Mouse (Mus musculus): ENCODE measurements around the gene Cela1. TPM values are rescaled to one million over a fixed set of nuclear protein-coding genes. Genes with fewer than 3 reads are reported as not detected.

The Cela1 gene
- polyA plus RNA-seq, 1 experiment from 2014 or later, result 1.7 TPM

GRCm38 (mm10) chr15:100639972-100640750 is 47.6 kb downstream of the Cela1 start:
- Histone ChIP-seq H3K4me1 (peaks cover 26% of the 10 kb centered on the region), H3K27ac (replicated peaks) (no peak overlapping the region), H3K9me3 (replicated peaks) (no peaks in the 10 kb centered on the region), H3K4me3 (no peak overlapping the region), H3K36me3 (no peaks in the 10 kb centered on the region), H3K27me3 (ENCODE audit: low read depth, poor library complexity, severe bottlenecking) (peaks cover 41% of the 10 kb centered on the region)
- WGBS, result 82% methylated on average over 16 of the region's 16 CpGs
- DNase-seq (ENCODE audit: low spot score), result no peak

GRCm38 (mm10) chr15:100637661-100638060 is 50.1 kb downstream of the Cela1 start:
- Histone ChIP-seq H3K4me1 (peaks cover 21% of the 10 kb centered on the region), H3K4me3 (no peak overlapping the region), H3K27ac (replicated peaks) (no peak overlapping the region), H3K27me3 (ENCODE audit: low read depth, poor library complexity, severe bottlenecking) (peaks cover 65% of the 10 kb centered on the region), H3K9me3 (replicated peaks) (no peaks in the 10 kb centered on the region), H3K36me3 (no peaks in the 10 kb centered on the region)
- DNase-seq (ENCODE audit: low spot score), result no peak
- 16% methylated on average over 6 of the region's 6 CpGs for WGBS

DNA sequence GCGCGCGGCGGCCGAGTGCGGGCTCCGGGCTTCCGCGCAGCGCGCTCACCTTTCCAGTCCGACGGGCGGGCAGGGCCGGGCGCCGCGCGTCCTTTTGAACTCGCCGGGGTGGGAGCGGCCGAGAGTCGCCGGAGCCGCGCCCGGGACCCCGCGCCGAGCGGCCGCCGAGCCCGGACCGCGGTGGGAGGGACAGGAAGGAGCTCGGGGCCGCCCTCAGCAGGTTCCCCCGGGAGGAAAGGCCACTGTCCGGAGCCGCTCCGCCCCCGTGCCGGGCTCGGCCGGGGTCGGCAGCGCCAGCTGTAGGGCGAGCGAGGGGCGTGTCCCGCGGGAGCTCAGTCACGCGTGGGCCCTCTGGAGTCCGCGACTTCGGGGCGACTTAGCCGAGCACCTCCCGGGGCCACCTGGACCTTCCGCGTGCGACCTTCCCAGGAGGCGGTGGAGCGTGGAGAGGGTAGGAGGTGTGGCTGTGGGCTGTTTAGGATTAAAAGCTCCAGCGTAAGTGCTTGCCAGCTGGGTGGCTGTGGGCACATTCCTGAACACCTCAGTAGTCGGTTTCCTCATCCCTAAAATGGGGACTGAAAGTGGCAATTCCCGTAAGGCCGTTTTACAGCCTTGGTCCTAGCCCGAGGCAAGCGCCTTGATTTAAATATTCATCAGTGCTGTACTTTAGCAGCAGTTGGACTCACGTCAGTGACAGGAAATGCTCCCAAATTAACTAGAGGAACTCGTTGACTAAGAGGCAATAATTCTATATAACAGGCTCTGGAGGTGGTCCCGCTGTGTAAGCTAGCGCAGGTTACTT is 50.8 kb downstream of the Cela1 start, which contains the start of gene Smagp:
Gene Smagp, minus strand, starts transcription at position 241 of the 802 bp plus-strand sequence.
- DNase-seq (ENCODE audit: low spot score), result peak; percentile 37
- under 1% methylated on average over 77 of the region's 77 CpGs for WGBS
- H3K27ac ChIP-seq (replicated peaks), result peak within 1 kb of the TSS; percentile 38; the same call in 1 of the 2 replicates

DNA sequence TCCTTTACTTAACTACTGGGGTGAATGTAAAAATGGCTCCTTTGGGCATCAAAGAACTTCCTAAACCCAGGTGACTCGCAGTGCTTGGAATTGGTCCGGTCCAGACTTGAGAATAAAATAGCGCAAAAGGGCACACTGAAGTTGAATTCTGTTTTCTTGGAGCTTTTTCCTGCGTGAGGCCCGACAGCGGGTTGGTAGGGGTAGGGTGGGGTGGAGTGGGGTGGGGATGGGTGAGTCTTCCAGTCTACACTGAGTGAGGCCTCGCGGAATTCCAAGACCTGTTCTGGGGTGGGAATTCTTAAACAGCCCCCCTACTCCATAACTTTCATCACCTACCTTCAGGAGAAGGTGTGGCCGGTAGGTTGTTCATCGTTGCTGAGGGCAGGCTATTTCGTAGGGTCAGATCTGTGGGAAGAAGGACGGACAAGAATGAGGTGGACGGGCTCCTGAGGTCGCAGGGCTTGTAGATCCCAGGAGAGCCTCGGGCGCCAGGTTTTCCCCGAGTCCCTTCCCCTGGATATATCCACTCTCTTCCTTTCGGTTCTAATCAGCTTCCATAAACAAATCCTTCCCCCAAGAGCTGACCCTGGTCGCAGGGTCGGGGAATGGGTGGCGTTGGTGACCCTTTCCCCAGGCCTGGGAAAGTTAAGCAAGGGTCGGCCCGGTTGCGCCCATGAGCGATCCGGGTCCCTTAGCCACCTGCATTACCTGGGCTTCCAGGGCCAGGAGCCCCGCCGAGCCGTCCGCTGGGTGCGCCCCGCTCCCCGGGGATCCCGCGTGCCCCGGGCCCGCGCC is 51.7 kb downstream of the Cela1 start:
- H3K36me3 ChIP-seq, result no peaks in the 10 kb centered on the region
- H3K4me1 ChIP-seq, result peaks cover 21% of the 10 kb centered on the region
- H3K9me3 ChIP-seq (replicated peaks), result no peaks in the 10 kb centered on the region
- peak overlapping the region; percentile 62 for H3K4me3 ChIP-seq
- DNase-seq (ENCODE audit: low spot score), result peak; percentile 33
- peak overlapping the region; percentile 38; the same call in 1 of the 2 replicates for H3K27ac ChIP-seq (replicated peaks)
- 4% methylated on average over 38 of the region's 38 CpGs for WGBS
- H3K27me3 ChIP-seq (ENCODE audit: low read depth, poor library complexity, severe bottlenecking), result peaks cover 71% of the 10 kb centered on the region

More for the DNA sequence above, 50.8 kb downstream of the Cela1 start, which contains the start of gene Smagp:
- H3K27me3 ChIP-seq (ENCODE audit: low read depth, poor library complexity, severe bottlenecking), result peaks cover 71% of the 10 kb centered on the region
- H3K36me3 ChIP-seq, result no peaks in the 10 kb centered on the region
- H3K4me1 ChIP-seq, result peaks cover 21% of the 10 kb centered on the region
- H3K4me3 ChIP-seq, result peak within 1 kb of the TSS; percentile 62
- no peaks in the 10 kb centered on the region for H3K9me3 ChIP-seq (replicated peaks)

DNA sequence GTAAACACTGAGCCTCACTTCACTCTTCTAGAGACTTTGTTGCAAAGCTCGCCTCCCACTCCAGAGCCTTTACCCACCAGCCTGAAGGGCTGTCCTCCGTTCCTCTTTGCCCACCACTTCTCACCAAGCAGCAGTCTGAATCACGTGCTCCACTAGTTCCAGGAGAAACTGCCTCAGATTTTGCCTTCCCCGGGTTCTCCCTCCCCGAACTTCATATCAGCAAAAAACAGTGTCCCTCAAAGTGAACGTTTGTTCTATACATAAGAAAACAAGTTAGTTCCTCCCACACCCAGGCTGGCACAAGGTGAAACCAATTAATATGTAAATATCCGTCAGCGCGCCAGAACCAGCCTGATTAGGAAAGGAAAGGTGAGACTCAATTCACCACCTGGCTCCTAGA is 52.5 kb downstream of the Cela1 start:
- Histone ChIP-seq H3K9me3 (replicated peaks) (no peaks in the 10 kb centered on the region), H3K4me1 (peaks cover 14% of the 10 kb centered on the region), H3K36me3 (no peaks in the 10 kb centered on the region), H3K4me3 (no peak overlapping the region), H3K27ac (replicated peaks) (no peak overlapping the region), H3K27me3 (ENCODE audit: low read depth, poor library complexity, severe bottlenecking) (peaks cover 72% of the 10 kb centered on the region)
- no peak for DNase-seq (ENCODE audit: low spot score)
- 14% methylated on average over 9 of the region's 9 CpGs for WGBS

DNA sequence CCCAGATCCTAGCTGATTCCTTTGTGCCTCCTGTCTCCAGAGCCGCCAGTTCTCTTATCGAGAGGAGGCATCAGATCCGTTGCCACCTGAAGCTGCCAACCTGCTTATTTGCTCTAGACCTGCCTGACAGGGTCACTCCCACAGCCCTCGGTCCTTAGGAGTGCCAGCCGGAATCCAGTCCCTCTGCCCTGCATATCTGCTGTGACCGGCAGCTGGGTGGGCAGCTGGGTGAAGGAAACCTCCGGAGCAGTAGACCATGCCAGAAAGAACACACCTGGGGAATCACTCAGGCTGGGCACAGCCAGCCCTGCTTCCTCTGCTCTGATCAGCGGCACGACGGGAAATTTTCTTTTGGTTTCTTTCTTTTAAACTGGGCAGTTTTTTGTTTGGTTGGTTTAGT is 54.4 kb downstream of the Cela1 start:
- H3K27ac ChIP-seq (replicated peaks), result no peak overlapping the region
- H3K4me1 ChIP-seq, result peaks cover 14% of the 10 kb centered on the region
- no peaks in the 10 kb centered on the region for H3K36me3 ChIP-seq
- no peaks in the 10 kb centered on the region for H3K9me3 ChIP-seq (replicated peaks)
- H3K4me3 ChIP-seq, result no peak overlapping the region
- WGBS, result 86% methylated on average over 10 of the region's 10 CpGs
- H3K27me3 ChIP-seq (ENCODE audit: low read depth, poor library complexity, severe bottlenecking), result peaks cover 82% of the 10 kb centered on the region
- DNase-seq (ENCODE audit: low spot score), result no peak

DNA sequence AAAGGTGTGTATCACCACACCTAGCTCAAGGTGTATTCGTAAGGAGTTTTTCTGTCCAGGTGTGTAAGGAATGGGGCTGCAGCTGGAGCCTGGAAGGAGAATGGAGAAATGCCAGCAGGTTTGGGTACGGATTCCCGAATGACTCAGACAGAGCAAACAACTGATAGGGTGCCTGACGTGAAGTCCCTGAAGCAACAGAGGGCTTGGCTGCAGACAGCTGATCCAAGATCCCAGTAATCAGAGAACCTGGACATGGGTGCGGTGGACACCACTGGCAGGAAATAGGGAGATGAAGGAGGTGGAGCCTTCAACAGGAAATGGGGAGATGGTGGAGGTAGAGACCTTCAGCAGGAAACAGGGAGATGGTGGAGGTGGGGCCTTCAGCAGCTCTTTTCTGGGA is 55.4 kb downstream of the Cela1 start:
- Histone ChIP-seq H3K27ac (replicated peaks) (no peak overlapping the region), H3K9me3 (replicated peaks) (no peaks in the 10 kb centered on the region), H3K36me3 (no peaks in the 10 kb centered on the region), H3K4me1 (peaks cover 23% of the 10 kb centered on the region), H3K27me3 (ENCODE audit: low read depth, poor library complexity, severe bottlenecking) (peaks cover 77% of the 10 kb centered on the region), H3K4me3 (no peak overlapping the region)
- DNase-seq (ENCODE audit: low spot score), result no peak
- 91% methylated on average over 5 of the region's 5 CpGs for WGBS

DNA sequence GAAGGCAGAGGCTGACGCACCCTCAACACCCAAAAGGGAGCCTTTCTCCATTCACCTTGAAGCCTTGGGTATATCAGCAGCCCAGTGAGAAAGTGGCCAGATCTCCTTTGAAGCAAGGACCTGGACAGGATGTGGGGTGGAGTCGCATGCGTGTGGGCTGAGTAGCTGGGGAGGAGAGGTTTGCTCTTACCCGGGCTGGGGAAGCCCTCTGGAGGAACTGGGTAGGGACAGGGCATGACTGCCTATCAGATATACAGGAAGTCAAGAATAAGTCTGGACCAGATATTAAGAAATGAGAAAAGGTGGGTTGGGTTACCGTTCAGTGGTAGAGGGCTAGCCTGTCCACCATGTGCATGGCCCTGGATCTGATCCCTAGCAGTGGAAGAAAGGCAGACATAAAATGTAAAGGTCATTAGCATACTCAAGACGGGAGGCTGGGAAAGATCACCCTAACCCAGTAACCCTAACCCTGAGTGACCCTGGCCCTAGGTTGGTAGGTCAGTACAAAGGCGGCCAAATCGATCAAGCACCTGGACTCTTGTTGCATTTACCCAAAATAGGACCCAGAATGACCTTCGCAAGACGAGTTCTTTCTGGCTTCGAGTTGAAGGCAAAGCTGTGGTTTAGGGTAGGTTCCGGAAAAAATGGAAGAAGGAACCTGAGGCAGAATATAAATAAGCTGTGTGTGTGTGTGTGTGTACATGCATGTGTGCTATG is 56.1 kb downstream of the Cela1 start:
- peaks cover 70% of the 10 kb centered on the region for H3K27me3 ChIP-seq (ENCODE audit: low read depth, poor library complexity, severe bottlenecking)
- H3K27ac ChIP-seq (replicated peaks), result no peak overlapping the region
- peaks cover 16% of the 10 kb centered on the region for H3K4me1 ChIP-seq
- no peaks in the 10 kb centered on the region for H3K36me3 ChIP-seq
- 86% methylated on average over 12 of the region's 12 CpGs for WGBS
- no peak for DNase-seq (ENCODE audit: low spot score)
- H3K4me3 ChIP-seq, result no peak overlapping the region
- H3K9me3 ChIP-seq (replicated peaks), result no peaks in the 10 kb centered on the region

- DNase-seq (ENCODE audit: low spot score), result no peak
- Histone ChIP-seq H3K9me3 (replicated peaks) (no peaks in the 10 kb centered on the region), H3K27ac (replicated peaks) (no peak overlapping the region), H3K27me3 (ENCODE audit: low read depth, poor library complexity, severe bottlenecking) (peaks cover 55% of the 10 kb centered on the region), H3K4me1 (peaks cover 10% of the 10 kb centered on the region), H3K4me3 (no peak overlapping the region), H3K36me3 (no peaks in the 10 kb centered on the region)
- WGBS, result 69% methylated on average over 3 of the region's 3 CpGs
Measured at GRCm38 (mm10) chr15:100630126-100630525, 57.6 kb downstream of the Cela1 start.

- 58% methylated on average over 7 of the region's 7 CpGs for WGBS
Measured at GRCm38 (mm10) chr15:100628797-100629196, 58.9 kb downstream of the Cela1 start.

DNA sequence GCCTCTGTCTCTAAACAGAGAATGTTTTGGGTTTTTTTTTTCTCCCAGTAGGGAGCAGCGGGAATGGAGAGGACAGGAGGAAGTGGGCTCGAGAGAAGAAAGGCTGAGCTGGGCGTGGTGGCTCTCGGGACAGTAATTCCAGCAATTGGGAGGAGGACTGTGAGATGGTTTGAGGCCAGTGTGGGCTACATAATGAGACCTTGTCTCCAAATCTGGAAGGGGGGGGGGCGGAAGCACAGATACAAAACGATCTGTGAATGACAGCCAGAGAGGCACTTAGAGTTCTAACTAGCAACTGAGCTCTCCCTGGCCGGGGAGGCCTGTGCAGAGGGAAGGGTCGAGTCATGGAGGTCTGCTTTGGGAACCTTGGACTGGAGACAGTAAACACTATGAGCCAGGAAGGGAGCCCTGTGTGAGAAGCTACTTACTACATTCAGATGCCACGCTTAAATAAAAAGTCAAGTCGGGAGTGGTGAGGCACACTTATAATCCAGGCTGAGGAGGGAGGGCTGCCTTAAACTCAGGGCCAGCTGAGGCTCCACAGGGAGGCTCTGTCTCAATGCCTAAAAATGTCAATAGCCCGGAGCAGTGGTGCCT is 59.8 kb downstream of the Cela1 start:
- H3K36me3 ChIP-seq, result no peaks in the 10 kb centered on the region
- 4% methylated on average over 11 of the region's 11 CpGs for WGBS
- H3K4me1 ChIP-seq, result peaks cover 10% of the 10 kb centered on the region
- no peaks in the 10 kb centered on the region for H3K9me3 ChIP-seq (replicated peaks)
- H3K4me3 ChIP-seq, result peak overlapping the region; percentile 14; the same call in 1 of the 2 replicates
- H3K27me3 ChIP-seq (ENCODE audit: low read depth, poor library complexity, severe bottlenecking), result peaks cover 34% of the 10 kb centered on the region
- no peak for DNase-seq (ENCODE audit: low spot score)
- H3K27ac ChIP-seq (replicated peaks), result peak overlapping the region; percentile 1; the same call in 1 of the 2 replicates

More at GRCm38 (mm10) chr15:100628797-100629196, 58.9 kb downstream of the Cela1 start:
- no peak overlapping the region for H3K27ac ChIP-seq (replicated peaks)
- H3K27me3 ChIP-seq (ENCODE audit: low read depth, poor library complexity, severe bottlenecking), result peaks cover 43% of the 10 kb centered on the region
- no peaks in the 10 kb centered on the region for H3K9me3 ChIP-seq (replicated peaks)
- no peak for DNase-seq (ENCODE audit: low spot score)
- H3K4me3 ChIP-seq, result no peak overlapping the region
- no peaks in the 10 kb centered on the region for H3K36me3 ChIP-seq
- H3K4me1 ChIP-seq, result peaks cover 10% of the 10 kb centered on the region

Data from midbrain, embryonic 10.5 days (tissue).